ENCODE assay signal across 1 mouse cellular context in the genomic region with DNA sequence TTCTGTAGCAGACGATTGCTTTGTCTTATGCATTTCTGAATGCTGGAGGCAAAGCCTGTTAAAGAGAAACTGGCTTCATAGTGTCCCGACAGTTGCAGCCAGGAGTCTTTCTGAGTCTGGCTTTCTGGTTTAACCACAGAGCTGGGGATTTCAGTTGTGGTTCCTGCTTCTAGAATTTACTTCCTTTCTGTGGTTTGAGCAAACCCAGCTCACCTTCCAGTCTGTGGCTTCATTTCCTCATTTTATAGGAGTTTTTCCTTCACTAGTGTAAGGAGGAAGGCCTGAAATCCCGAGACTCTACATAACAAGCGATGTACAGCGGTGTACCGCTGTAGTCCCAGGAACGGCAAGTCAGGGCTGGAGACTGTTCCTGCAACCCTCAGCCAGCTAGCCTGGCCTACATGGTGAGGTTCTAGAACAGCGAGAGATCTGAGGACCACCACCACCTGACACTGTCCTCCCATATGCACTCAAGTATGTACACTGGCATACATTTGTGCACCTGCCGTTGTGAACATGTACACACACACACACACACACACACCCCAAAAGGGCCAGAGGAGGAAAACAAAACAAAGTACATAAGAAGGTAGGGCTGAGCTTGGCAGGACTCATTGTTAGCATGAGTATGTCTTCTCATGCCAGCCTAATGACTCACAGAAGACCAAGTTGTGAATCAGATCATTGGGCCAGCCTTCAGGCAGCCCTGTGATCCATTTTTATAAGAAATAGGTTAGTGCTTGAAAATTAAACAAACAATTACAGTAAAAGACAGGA.
TF ChIP-seq lines count a peak whose summit lies in the region.

No protein-coding gene starts in this region.

TF ChIP-seq in MEL, 35 proteins besides CTCF, POLR2A, EP300 and RAD21:
- TF ChIP-seq SMC3 (IDR thresholded peaks at IDR 0.05; ENCODE audit: low read depth, low read length) (no peak), E2F4 (IDR thresholded peaks at IDR 0.05; ENCODE audit: borderline replicate concordance, low read depth, low read length) (no peak), ZC3H11A (IDR thresholded peaks at IDR 0.05; ENCODE audit: low read depth, low read length) (no peak), RCOR1 (IDR thresholded peaks at IDR 0.05; ENCODE audit: low read depth, low read length) (peak; percentile 94), MAFK (IDR thresholded peaks at IDR 0.05; ENCODE audit: borderline replicate concordance, low read depth, low read length) (peak; percentile 35; the same call in 1 of the 2 replicates), MXI1 (IDR thresholded peaks at IDR 0.05; ENCODE audit: low read depth, low read length) (no peak), CHD2 (IDR thresholded peaks at IDR 0.05; ENCODE audit: low read length) (no peak), MEF2A (IDR thresholded peaks at IDR 0.05; ENCODE audit: extremely low read depth, insufficient replicate concordance, low read depth, low read length, poor library complexity, severe bottlenecking) (no peak), POLR2AphosphoS5 (IDR thresholded peaks at IDR 0.05; ENCODE audit: borderline replicate concordance, low read depth, low read length) (no peak), TAL1 (IDR thresholded peaks at IDR 0.05; ENCODE audit: low read length) (no peak), KAT2A (conservative IDR thresholded peaks at IDR 0.05; ENCODE audit: low read depth, low read length) (no peak), TBP (IDR thresholded peaks at IDR 0.05; ENCODE audit: low read depth, low read length) (no peak), SIN3A (IDR thresholded peaks at IDR 0.05; ENCODE audit: low read length) (no peak), MAZ (IDR thresholded peaks at IDR 0.05; ENCODE audit: low read depth, low read length) (no peak), JUND (IDR thresholded peaks at IDR 0.05; ENCODE audit: low read depth, low read length) (no peak)
